16 mouse cellular contexts compared by ENCODE assay signal in the genomic region with DNA sequence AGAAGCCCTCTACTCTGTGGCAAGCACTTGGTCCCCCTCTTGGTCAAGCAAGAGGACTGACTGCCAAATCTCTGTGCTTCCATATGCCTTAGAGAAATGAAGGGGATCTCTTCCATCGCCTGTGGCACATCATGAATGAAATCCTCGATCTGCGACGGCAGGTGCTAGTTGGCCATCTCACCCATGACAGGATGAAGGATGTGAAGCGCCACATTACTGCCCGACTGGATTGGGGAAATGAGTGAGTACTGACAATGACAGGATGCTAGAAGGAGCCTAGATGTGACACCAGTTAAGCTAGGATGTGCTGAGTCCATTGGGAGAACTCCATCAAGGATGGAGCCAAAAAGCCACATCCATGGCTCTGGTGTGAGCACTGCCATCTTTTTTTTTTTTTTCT.
"Had no signal": no experiment of that assay in that cellular context is flagged by ENCODE, and none has a peak within 500 bp of the region (broad histone marks: within the 10 kb centered on the region; RNA-seq: fewer than 3 reads in every experiment).

No protein-coding gene starts in this region.

- H3K4me2 ChIP-seq: neural tube, embryonic 13.5 days; neural tube, embryonic 15.5 days; stomach, embryonic 15.5 days had no signal

- H3K4me1 ChIP-seq: stomach, embryonic 15.5 days had no signal

- H3K27me3 ChIP-seq: neural tube, embryonic 13.5 days; neural tube, embryonic 15.5 days; stomach, embryonic 15.5 days had no signal

- H3K4me3 ChIP-seq: neural tube, embryonic 13.5 days; neural tube, embryonic 15.5 days; stomach, embryonic 15.5 days had no signal

- H3K9me3 ChIP-seq: neural tube, embryonic 13.5 days; neural tube, embryonic 15.5 days; stomach, embryonic 15.5 days had no signal

- DNase-seq: retina, postnatal 1 day; right cerebral cortex, adult 18-20 months; right cerebral cortex, postnatal 14 days; right cerebral cortex, postnatal 25 days; right cerebral cortex, postnatal 4 days; spleen, adult 18-20 months; thymus, adult 18-20 months; thymus, adult 2 months; thymus, postnatal 14 days; thymus, postnatal 25 days; thymus, postnatal 36 days; thymus, postnatal 4 days had no signal

- H3K36me3 ChIP-seq: stomach, embryonic 15.5 days had no signal

- H3K27ac ChIP-seq: neural tube, embryonic 13.5 days; neural tube, embryonic 15.5 days; stomach, embryonic 15.5 days; stomach, postnatal 0 days had no signal

- H3K9ac ChIP-seq: neural tube, embryonic 13.5 days; neural tube, embryonic 15.5 days; stomach, embryonic 15.5 days had no signal
